Mouse (Mus musculus) adrenal gland, adult 2 months (tissue): ENCODE measurements around the gene Arhgef28. TPM values are rescaled to one million over a fixed set of nuclear protein-coding genes. Genes with fewer than 3 reads are reported as not detected.
A peak's percentile ranks its signal among the peaks of the same experiment; 100 is the strongest.

Experiments
- DNase-seq: peaks from one replicate; pipeline ENCODE4 v3.0.0; 2021
- polyA plus RNA-seq: library from polyadenylated mRNA; depleted of rRNA; stranded (reverse); fragments of >200 nt; gene quantifications from 2 replicates; pipeline ENCODE4 v1.2.3, GENCODE M21; 2012
- total RNA-seq, 2 experiments: library from RNA; stranded (reverse); gene quantifications; 2 replicates each; pipeline ENCODE4 v1.2.3; 2021

The Arhgef28 gene
- total and polyA plus RNA-seq, 3 experiments: 5.3 to 23.9 (median 14.2) TPM

DNA sequence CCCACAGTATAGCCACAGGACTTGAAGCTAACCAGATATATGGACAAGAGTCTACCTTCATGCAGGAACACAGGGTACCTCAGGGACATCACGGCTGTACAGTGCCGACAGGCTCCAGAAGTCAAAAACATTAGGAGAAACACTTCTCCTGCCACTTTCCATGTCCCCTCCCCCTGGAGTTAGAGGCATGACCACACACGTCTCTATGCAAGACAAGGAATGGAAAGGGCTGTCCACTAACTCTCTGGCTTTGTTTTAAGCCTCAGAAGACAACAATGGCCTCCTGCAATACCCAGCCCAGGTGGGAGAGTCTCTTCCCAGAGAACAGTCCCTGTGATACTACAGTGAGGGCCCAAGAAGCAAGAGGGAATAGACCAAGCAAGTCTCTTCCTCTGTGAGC lies 191.3 kb downstream of the Arhgef28 start:
- DNase-seq: no peak

GRCm38 (mm10) chr13:98013715-98014114 lies 192.5 kb downstream of the Arhgef28 start:
- DNase-seq: peak; percentile 73

- DNase-seq: no peak
Measured at GRCm38 (mm10) chr13:98011931-98012341, 194.3 kb downstream of the Arhgef28 start.

DNA sequence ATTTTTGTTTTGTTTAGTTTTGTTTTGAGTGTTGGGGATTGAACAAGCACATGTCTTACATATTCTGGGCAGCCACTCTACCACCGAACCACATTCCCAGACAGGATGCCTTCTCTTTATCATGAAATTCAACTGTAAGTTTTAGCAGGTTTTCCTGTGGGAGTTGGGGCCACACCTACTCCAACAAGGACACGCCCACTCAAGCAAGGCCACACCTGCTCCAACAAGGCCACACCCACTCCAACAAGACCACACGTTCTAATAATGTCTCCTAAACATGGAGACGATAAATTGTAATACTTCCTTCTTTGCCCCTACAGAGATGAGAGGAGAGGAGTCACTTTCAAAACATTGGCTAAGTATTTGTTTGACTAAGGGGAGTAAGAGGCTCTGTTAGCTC lies 197.2 kb downstream of the Arhgef28 start:
- DNase-seq: no peak

- peak; percentile 46 for DNase-seq
Measured at GRCm38 (mm10) chr13:98008588-98008987, 197.7 kb downstream of the Arhgef28 start.

DNA sequence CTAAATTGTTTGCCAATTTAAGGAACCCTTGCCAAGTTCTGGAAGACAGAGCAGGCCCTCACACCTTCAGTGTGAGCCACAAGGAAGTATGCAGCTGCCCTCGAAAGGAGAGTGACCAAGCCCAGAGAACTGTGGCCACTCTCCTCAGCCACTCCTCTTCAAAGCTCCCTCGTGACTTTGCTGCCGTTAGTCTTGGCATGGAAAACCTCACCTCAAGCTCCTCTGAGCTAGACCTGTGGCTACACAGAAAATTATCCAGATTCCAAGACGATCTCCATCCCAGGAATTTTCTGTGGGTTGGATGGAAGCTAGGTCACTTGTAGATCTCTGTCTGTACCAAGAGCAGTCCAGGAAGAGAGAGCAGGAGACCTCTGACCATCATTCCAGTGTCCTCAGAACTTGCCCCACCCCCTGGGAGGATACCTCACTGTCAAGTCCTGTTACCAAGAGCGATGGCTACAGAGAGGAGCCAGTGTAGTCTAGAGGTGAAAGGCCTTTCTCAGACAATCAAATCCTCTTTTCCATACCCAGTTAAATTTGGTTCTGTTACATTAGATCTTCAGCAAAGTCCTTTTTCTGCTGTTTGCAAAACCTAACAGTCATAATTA lies 200.5 kb downstream of the Arhgef28 start:
- no peak for DNase-seq

- DNase-seq: no peak
Measured at GRCm38 (mm10) chr13:98004647-98005414, 201.4 kb downstream of the Arhgef28 start.

DNA sequence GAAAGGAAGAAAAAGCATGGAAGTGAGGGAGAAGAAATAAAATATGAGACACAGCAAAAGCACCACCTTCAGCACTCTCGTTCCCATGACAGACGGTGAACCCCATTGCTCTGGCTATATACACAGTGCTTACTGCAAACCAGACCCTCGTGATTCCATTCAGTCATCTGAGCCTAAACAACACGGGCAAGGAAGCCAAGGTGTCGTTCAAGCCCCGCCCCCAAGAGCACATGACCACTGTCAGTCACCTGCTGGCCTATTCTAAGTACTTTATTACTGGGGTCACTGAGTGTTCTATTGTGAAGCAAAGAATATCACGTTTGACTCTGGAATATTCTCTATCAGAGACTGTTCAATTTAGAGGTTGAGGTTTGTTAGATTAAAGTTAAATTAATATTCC lies 202.5 kb downstream of the Arhgef28 start:
- DNase-seq: no peak

- DNase-seq: no peak
Measured at GRCm38 (mm10) chr13:98002598-98002997, 203.6 kb downstream of the Arhgef28 start.

DNA sequence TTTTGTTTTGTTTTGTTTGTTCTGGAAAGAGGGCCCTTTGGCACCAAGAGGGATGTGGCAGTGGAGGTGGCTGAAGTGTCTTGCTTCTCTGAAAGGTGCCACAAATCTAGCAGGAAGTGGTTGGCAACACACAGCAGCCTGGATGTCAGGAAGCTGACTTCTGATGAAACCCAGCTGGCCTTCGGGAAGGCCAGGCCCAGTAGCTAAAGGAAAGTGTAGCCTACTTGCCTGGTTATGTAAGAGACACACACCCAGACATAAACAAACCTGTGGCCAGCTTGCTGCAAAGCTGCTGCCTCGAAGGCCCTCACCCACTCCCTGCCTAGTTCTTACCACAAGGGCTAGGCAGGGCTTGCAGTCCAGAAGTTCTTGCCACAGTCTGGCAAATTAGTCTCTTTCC lies 204.1 kb downstream of the Arhgef28 start:
- DNase-seq: no peak

DNA sequence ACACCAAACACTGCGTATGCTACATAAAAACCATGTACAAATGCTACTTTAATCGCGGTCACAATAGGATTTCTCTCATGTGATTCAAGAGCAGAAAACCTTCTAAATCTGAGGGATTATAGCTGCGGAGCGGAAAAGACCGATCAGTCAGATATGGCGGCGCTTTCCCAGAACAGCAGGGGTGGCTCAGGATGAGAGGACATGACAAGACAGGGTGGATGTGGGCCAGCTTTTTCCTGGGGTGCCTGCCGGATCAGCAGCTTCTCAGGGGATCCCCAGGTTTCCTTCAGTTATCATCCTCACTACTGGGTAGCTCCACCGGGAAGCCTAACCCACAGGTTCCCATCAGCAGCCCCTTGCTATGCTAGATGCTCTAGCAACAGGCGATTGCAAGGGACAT lies 204.5 kb downstream of the Arhgef28 start:
- DNase-seq: no peak

- DNase-seq: no peak
Measured at GRCm38 (mm10) chr13:98000841-98001240, 205.4 kb downstream of the Arhgef28 start.

- no peak for DNase-seq
Measured at GRCm38 (mm10) chr13:97999130-97999529, 207.1 kb downstream of the Arhgef28 start.

- DNase-seq: no peak
Measured at GRCm38 (mm10) chr13:97998570-97998969, 207.7 kb downstream of the Arhgef28 start.

DNA sequence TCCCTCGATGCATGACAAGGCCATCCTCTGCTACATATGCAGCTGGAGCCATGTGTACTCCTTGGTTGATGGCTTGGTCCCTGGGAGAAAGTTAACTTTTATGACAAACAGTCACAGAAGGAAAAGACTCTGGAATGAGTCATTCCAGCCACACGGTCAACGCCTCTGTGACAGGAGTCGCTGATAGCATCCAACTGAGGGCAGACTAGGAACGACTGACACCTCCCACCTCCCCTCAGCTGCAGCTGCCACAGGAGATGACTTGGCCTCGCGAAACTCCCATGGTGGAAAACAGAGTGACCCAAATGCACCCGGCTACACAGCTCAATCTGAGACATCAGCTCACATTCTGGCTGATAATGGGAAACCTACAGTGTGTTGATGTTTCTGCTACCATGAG lies 215.3 kb downstream of the Arhgef28 start:
- no peak for DNase-seq

- DNase-seq: no peak
Measured at GRCm38 (mm10) chr13:97988796-97989195, 217.4 kb downstream of the Arhgef28 start.

- no peak for DNase-seq
Measured at GRCm38 (mm10) chr13:97986691-97987090, 219.5 kb downstream of the Arhgef28 start.

DNA sequence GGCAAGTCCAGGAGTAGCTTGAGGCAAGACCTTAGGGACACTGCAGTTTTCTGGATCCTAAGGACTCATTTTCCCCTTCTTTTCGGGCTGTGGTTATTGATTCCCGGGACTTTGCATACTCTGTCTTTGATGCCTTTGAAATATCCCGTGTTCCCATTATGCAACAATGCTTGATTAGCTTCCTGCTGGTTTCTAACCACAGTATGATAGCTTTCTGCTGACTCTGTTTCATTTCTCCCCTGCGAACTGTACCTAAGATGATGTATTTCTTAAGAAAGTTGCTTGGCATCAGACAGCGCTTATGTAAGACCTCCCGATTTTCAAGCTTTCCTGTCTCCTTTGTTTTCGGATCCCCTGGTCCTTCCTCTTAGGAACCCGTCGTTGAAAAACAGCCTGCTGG lies 229.1 kb downstream of the Arhgef28 start:
- no peak for DNase-seq

DNA sequence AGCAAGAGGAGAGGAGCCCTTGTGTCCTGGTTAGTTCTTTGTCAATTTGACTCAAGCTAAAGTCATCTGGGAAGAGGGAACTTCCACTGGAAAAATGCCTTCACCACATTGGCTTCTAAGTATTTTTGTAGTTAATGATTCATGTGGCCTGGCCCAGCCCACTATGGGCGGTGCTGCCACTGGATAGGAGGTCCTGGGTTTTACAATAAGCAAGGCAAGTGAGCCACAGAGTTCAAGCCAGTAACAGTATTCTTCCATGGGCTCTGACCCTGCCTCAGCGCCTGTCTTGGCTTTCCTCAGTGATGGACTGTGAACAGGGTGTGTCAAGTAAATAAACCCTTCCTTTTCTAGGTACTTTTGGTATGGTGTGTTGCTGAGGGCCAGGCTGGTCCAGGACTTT lies 229.6 kb downstream of the Arhgef28 start:
- no peak for DNase-seq

DNA sequence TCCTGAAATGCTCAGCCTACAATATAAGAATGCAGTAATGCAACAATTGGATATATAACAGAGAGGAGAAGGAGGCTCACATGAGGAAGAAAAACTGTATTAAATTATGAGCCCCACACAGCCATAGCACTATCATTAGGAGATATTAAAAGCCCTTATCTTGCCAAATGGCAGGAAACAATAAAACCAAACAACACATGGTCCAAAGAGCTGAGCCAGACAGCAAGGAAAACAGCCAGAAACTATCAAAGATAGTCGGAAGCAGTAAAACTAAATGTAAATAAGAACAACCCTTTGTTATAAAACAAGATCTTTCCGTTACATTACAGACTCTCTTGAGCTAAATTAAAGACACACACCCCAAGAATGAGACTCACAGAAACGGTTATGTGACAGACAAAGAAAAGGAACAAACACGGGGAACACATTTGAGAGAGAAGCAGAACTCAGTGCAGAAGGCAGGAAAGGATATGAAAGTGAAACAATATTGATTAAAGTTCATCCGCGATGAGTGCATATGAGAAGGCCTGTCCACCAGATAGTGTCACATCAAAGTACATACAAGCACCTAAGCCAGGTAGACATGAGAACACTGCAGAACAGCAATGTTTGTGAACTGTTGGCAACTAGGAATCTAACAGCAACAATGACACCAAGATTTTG lies 231.6 kb downstream of the Arhgef28 start:
- no peak for DNase-seq

DNA sequence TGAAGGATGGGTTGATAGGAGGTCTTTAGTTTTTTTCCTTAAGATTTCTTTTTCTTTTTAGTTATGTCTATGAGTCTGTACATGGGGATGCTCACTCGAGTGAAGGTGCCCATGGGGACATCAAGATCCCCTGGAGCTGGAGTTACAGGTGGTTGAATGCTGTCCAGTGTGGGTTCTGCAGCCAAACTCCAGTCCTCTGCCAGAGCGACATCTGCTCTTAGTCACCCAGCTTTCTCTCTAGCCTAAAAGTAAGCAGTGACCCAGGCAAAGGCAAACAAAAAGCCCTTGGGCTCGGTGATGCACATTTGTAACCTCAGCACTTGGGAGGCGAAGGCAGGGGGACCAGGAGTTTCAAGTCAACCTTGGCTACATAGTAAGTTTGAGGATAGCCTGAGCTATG lies 232.3 kb downstream of the Arhgef28 start:
- no peak for DNase-seq

- no peak for DNase-seq
Measured at GRCm38 (mm10) chr13:97966077-97966476, 240.2 kb downstream of the Arhgef28 start.

DNA sequence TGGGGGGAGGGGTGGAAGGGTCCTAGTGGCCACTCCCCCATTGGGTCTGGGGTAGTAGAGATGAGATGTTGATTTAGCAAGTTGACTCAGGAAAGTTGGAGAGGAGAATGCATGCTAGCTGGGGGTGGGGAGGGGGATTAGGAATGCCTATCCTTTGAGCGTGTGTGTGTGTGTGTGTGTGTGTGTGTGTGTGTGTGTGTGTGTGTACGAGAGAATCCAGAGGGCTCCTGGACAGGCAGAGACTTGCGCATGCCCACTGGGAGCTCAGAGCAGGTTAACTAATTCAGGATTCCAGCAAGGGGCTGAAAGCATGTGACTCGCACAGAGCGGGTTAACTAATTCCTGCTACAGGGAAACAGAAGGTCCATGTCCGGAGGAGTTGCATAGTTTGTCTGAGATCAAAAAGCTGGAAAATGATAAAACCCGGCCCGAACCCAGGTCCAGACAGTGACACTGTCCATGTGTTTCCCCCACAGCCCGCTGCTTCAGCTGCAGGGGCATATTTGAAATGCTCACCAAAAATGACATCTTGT lies 241.3 kb downstream of the Arhgef28 start:
- DNase-seq: no peak
